Mouse (Mus musculus) CD8-positive naive resting alpha-beta T cell, adult 2 months (primary cell): Measurements from ENCODE around the gene Nog.

Experiments used
- DNase-seq, 2 experiments: peaks; one replicate each; pipeline ENCODE4 v3.0.0; 2022; ENCODE audit warnings: low read depth in 2 of 2, low spot score in 2 of 2

Gene Nog

DNA sequence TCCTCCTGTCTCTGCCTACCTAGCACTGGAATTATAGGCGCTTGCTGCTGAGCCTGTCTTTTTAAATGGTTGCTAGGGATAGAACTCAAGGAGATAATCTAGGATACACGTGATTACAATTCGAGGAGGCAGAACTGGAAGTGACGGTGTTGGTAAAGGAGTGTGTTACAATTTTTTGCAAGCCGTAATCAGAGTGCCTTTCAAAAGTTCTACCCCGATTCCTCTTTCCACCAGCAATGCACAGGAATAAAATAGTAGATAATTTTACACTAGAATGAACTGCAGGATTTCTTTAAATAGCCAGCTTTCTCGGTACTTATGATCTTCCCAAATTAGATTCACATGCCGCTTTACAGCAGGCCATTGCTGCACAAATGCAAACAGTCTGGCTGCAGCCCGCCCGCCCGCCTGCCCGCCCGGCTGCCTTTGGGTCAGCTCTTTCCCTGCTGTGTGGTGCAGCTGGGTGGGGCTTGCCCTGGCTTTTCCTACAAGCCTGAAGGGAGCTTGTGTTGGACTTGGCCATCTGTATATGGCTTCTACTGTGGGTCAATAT lies 32.2 kb downstream of the Nog start:
- DNase-seq = no peak

DNA sequence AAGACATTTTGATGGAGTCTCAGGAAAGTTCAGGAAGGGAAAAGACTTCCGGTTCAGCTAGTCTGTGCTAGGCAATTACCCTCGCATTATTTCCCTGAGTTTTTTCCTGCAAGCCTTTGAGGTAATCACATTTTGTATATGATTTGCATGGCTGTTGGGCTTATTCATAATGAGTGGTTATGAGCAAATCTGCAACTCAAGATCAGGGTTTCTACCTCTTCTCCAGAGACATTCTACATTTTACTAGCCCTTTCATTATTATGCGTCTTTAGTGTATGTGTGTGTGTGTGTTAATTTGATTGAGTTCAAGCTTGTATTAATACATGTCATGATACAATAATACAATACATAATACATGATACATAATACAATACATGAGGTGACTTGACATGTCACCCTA lies 34.6 kb downstream of the Nog start:
- no peak for DNase-seq

DNA sequence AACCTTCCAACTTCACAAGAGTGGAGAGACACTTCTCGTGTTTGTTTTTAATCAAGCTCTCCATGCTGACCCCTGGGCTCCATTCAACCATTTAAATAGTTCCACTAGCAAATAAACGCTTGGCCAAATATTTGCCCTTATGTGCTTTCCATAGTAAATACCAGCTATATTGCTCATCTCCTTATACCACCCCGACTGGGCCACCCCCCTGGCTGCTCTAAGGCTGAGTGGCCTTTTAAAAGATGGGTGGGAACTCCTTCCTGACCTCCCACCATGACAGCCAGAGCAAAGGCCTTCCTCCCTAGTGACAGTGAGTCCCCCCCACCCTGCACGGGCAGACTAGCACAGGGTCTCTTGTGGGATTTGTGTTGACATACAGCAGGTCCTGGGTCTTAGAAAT lies 37.1 kb downstream of the Nog start:
- no peak for DNase-seq

DNA sequence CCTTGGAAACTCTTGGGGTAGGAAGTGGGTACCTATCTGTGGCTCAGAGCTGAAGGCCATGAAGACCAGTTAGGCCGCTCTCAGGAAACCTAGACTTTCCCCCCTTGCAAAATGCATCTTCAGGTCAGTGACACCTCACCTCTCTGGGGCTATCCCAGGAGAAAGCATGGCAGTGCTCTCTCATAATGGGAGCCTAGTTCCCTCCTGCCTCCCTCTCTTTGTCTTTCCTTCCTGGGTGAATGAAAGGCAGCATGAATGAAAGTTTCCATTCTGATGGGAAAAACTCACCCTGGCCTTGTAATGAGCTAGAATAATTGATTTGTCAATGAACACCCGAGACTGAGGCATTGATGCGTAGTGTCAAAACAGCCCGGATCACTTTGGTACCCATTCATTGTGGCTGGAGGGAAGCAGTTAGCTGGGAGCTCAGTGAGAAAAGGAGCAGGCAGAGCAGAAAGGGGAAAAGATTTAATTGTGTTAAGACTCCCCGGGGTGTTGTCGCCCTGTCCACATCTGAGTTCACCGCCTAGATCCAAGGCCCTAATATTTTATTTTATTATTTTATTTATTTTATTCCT lies 42.7 kb downstream of the Nog start:
- DNase-seq = no peak

DNA sequence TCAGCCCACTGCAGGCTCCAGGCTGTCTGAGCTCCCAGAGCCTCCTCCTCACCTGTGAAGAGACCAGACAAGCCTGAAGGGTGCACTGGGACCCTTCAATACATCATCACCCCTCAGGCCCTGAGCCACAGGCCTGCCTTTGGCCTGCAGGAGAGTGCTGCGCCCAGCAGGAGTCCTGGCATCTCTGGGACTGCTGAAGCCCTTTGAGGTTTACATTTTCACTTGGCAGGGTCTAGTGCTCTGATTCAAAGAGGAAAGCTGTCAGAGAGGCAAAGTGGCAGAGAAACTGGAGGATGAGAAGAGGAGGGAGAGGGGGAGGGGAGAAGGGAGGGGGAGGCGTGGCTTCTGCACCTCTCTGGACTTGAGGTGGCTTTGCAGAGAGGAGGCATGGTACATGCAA lies 44.2 kb downstream of the Nog start:
- no peak for DNase-seq

DNA sequence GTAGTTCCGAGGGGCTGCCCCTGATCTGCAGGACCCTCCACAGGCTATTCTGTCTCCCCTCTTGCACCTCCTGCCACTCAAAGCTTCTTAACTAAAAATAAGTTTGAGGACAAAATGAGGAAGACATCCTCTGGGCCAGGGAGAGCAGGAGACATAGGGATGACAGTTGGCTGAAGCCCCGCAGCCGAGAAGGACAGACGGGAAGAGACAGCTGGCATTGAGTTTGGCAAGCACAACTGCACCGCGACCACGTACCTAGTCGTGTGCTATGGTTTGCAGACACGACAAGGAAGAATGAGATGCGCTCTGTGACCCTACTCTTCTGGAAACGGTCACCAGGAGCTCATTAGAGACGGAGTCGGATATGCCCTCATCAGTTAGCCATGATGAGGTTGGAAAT lies 48.2 kb downstream of the Nog start:
- no peak for DNase-seq
